Mouse (Mus musculus) spleen, postnatal 4 days (tissue): ENCODE results near the gene 1700069L16Rik.

Experiments
- DNase-seq, 2 experiments: peaks; one replicate each; pipeline ENCODE4 v3.0.0; 2022; ENCODE audit warnings: low spot score in 2 of 2

Gene 1700069L16Rik

DNA sequence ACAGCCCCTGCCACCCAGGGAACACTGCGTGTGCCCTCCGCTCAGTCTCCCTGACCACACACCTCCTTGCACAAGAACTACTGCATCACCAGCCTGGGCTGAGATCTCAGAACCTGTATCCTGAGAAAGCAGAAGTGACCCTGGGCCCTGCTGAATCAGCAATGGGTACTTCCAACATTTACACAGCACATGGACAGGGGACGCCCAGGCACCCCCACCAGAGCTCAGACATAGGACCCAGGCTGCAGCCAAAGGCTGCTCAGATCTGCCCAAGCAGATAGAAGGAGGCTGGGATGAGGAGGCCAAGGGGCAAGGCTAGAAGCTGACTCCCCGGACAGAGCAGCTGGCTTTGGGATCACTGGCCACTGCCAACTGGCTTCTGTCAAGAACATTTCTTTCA, 80.1 kb downstream of the 1700069L16Rik start:
- DNase-seq, result no peak

DNA sequence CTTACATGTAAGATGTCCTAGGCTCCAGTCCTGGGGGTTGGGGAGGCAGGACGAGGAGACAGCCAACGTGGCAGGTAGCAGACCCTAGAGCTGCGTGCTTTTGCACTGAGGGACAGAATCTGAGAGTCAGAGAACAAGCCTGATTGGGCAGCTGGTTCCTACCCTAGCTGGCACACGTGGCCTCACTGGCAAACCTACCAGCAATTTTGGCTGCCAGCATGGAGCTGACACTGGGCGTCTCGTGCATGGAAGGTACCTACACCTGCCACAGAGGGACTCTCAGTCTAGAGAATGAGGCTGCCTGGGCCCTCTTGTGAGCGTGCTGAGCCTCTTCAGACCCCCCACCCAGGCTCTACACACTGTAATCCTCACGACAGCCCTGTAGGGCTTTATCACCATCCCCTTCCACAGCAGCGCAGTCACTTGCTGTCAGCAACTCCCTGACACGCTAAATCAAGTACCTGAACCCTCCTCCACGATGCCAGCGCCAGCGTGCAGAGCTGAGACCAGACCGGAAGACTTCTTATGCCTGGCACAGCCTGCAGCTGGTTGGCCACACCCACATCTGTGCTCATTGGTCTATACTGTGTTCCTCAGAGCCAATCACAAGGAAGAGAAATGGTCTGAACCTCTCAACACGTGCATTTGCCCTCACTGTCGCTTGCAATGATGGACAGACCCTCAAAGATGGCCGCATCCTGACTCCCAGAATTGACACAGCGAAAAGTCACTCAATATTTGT, 81.3 kb downstream of the 1700069L16Rik start:
- DNase-seq, result no peak
